Mouse (Mus musculus) brain, embryonic 18.5 days (tissue): ENCODE measurements at regions not wholly inside any gene's neighbourhood (a gene's known extent, or its start where the extent isn't known, plus 50 kb on each side); places are given as distances from the start of the nearest gene placed in this dataset.

Source experiments
- DNase-seq: peaks from one replicate; pipeline ENCODE4 v3.0.0-alpha.2; 2012; ENCODE audit warnings: low read depth, low spot score

DNA sequence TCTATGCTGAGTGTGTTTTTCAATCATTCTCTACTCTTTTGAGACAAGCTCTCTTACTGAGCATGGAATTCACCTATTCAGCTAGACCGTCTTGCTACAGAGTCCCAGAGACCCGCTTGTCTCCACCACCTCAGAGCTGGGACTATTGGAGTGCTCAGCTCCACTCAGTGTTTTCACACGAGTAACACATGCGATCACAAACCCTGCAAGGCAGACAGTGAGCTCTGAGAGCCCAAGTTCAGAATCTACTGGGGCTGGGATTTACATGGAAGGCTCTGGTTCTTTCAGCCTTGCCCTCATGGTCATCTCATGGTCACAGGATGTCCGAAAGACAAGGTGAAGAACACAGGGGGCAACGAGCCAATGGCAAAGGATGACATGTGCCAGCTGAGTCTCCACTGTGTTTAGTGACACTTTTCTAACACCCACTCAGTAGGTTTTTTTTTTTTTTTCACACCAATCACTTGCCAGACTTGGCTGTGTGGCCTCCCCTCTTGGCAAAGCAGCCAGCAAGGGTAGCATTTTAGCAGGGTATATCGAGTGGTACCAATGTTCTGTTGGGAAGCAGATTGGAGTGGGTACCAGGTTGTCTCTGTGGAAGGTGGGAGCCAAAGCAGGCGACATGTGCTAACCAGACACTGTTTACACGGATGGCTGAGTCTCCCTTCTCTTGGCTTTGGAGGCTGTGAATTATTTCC lies 51.2 kb upstream of the Gtsf1l start:
- peak; percentile 75 for DNase-seq

DNA sequence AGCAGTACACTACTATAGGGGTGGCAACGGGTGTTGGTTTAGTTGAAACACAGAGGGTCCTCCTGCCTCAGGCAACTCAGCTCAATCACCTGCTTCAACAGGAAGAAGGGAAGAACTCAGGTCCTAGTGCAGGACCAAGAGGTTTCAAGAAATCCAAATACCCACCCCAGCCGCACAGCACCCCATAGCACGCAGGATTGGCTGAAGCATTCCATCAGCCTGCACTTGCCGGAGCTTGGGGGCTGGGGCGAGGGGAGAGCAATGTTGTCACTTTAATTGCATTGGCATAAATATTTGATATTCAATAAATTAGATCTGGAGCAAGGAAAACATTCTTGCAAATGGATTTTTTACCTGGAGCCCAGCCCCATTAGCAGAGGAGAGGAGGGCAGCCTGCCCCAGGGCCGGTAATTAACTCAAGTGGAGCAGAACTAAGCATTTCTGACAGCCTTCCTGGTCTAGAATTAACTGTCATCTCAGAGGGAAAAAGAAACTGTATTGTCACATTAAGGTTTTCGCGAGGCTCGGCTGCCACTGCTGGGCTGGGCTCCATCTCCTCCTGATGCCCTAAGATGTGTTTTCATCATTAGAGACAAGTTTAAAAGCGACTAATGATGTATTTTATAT lies 55.2 kb upstream of the Gtsf1l start:
- no peak for DNase-seq

DNA sequence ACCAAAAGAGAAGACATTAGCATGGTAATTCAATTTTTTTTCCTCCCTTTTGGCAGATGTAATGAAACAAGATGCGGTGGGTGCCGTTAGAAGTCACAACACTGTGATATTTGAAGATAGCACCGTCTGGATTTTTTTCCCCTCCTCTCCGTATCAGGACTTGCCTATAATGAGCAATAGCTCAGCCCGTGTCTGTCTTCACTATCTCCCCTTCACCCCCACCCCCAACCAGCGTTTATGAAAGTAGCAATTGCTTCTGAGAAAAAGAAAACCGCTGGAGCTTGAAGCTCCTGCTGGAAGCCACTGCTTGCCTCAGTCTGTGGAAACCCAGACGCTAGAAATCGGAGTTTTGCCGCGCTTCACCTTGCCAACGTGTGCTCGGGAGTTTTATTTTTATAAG lies 55.8 kb upstream of the Gtsf1l start:
- no peak for DNase-seq

DNA sequence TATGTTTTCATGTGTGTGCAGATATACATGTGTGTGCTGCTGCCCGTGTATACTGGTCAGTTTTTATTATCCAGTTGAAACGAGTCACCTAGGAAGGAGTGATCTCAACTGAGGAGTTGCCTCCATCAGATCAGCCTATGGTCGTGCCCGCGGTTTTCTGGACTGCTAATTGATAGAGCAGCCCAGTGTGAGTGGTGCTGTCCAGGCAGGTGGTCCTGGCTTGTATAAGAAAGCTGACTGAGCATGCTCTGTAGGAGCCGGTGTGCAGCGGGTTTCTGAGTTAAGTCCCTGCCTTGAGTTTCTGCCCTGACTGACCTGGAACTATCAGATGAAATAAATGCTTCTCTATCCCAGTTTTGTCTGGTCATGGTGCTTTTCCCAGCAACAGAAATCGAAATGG lies 56.9 kb upstream of the Tox2 start:
- DNase-seq: no peak

DNA sequence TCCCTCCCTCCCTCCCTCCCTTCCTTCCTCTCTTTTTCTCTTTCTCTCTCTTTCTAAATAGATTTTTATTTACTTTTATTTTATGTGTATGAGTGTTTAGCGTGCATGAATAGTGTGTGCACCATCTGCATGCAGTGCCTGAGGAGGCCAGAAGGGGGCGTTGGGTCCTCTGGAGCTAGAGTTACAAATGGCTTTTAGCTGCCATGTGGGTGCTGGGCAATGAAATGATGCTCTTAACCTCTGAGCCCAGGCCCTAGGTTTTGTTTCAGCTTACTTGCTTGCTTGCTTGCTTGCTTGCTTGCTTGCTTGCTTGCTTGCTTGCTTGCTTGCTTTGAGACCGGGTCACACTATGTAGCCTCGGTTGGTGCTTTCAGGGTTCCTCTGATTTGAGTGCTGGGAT lies 56.4 kb upstream of the Tox2 start:
- DNase-seq: no peak

DNA sequence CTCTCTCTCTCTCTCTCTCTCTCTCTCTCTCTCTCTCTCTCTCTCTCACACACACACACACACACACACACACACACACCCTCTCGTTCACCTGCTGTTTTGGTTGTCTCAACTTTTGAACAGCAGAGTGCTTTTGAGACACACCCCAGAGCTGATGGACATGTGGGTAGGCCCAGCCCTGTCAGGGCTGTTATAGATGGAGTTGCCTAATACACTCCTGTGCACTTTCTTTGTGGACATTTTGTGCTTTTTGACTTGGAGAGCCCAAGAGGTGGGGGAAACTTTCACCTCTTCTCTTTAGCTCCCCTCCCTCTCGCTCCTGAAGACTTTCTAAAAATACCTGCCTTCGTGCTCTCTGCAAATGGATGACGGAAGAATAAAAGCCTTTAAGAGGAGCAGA lies 55.5 kb upstream of the Tox2 start:
- DNase-seq: no peak

DNA sequence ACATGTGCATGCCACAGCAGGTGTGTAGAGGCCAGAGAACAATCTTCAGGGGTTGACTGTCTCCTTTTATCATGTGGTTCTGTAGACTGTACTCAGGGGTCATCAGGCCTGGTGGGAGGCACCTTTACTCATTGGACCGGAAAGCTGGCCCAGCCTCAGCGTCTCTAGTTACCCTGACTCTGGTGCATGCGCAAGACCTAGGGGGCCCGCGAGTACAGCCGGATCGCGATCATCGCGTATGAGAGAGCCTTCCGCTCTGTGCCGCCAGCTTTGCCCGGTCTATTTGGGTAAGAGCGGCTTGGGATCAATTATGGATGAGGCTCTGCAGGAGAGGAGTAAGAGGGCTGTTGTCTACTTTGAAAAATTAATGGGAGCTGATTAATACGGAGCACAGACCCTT lies 51.9 kb upstream of the Tox2 start:
- DNase-seq: no peak

DNA sequence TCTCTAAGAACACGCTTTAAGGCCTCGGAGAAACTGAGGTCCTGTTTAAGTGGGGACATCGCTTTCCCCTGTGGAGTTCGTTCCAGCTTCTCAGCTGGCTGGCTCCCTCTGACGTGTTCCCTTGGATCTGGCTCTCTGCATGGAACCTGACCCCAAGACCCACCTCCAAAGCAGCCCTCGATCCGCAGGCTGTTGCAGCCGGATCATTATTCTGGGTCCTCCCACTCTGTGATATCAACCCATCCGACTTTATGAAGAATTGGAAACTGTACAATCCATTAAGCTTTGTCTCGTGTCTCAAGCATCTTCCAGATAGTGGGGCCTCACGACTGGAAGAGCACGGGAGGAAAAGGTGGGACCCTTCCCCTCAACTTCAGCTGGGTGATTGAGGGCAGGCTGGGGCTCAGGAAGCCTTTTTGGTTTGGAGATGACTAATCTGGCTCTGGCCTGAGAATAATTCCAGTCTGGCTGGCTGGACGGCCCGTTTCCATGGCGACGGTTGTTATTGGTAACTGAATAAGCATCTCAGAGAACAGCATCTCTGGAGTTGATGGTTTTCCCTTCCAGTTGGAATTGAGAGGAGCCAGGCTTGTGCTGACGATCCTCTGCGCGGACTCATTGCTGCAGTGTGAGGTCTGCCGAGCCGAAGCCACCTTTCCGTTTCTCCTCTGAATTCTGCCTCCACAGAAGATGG lies 50.4 kb upstream of the Tox2 start:
- DNase-seq: peak; percentile 74
